Mouse (Mus musculus) left cerebral cortex, postnatal 14 days (tissue): ENCODE measurements at regions not wholly inside any gene's neighbourhood (a gene's known extent, or its start where the extent isn't known, plus 50 kb on each side); places are given as distances from the start of the nearest gene placed in this dataset.
A peak's percentile ranks its signal among the peaks of the same experiment; 100 is the strongest.

ENCODE experiments used
- DNase-seq, 2 experiments: peaks; one replicate each; pipeline ENCODE4 v3.0.0; 2021 to 2022; ENCODE audit warnings: low spot score in 2 of 2, mixed read lengths in 1 of 2
- intact Hi-C: fragments of 180-260 bp; cut with DNase I; formaldehyde crosslinking; loops from one replicate; pipeline ENCODE4 v1.15.1; 2025

DNA sequence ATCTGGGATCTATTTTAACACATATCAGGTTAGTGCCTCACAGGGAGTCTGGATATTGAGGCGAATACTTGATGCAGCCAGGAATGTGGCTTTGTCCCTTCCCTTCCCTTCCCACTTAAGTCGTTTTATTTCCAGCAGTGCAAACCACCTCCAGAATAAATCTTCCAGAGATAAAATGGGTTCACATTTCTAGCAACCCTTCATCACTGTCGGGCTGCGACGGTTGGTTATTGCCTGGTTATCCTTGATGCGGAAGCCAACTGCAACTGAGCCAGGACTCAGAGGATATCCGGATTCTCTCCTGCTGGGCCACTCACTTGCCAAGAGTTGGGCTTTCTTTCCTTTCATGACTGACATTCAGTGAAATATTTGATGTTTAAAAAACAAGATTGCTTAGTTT lies 111.0 kb upstream of the Psmd7 start:
- DNase-seq: no peak
- intact Hi-C loops: no loop called here

DNA sequence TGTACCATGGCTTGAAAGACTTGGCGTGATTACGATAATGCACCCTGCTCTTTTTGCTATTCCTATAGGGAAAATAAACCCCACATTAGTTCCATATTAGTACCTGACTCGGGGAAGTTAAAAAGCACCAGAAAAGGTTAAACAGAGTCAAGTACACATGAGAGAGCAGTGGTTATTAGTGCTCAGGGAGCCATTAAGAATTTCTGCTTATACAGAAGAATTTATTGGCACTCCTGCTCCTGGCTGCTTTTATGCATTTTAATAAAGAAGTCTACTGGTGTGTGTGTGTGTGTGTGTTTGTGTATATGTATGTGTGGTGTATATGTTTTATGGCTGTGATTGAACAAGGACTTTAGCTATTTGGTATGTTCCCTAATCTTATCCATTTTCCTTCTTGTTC lies 111.5 kb upstream of the Psmd7 start:
- intact Hi-C loops: no loop called here
- DNase-seq: no peak

GRCm38 (mm10) chr8:107715901-107716300 lies 127.6 kb upstream of the Psmd7 start:
- intact Hi-C loops: no loop called here
- no peak for DNase-seq

GRCm38 (mm10) chr8:107717856-107718255 lies 129.6 kb upstream of the Psmd7 start:
- intact Hi-C loops: no loop called here
- DNase-seq: no peak

- DNase-seq: no peak
- intact Hi-C loops: no loop called here
Measured at GRCm38 (mm10) chr8:107719656-107720055, 131.4 kb upstream of the Psmd7 start.

DNA sequence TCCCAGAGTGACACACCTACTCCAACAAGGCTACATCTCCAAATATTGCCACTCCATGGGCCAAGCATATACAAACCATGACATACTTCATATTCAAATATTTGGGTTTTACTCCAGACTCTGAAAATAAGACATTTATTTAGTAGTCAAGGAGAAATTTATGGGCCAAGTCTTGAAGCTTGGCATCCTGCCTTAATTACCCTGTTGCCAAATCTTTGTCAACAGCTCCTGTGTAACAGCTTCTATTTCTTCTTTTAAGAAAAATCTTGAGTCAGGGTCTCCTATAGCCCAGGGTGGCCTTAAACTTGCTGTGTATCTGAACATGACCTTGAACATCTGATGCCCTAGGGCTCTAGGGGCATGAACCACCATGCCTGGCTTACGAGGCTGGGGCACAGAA lies 138.5 kb upstream of the Psmd7 start:
- DNase-seq: no peak
- intact Hi-C loops: no loop called here

DNA sequence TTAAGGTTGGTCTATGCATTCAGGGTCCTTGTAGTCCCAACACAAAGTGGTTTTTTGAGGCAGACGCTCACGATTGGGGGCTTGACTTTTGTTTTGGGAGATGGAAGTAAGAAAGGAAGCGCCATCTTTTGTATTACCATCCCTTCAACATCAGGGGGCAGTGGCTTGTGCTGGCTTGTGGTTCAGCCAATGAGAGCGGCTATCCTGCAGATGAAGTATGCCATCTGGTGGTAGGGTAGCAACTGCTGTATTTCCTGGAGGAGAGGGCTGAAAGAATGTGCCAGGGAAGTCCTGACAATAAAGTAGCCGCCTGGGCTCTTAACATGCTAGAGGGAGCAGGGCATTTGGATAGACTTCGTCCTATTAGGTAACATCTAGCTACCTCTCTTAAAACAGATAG lies 139.0 kb upstream of the Psmd7 start:
- DNase-seq: no peak
- intact Hi-C loops: no loop called here

GRCm38 (mm10) chr8:107739091-107739490 lies 150.8 kb upstream of the Psmd7 start:
- no peak for DNase-seq
- intact Hi-C loops: no loop called here

DNA sequence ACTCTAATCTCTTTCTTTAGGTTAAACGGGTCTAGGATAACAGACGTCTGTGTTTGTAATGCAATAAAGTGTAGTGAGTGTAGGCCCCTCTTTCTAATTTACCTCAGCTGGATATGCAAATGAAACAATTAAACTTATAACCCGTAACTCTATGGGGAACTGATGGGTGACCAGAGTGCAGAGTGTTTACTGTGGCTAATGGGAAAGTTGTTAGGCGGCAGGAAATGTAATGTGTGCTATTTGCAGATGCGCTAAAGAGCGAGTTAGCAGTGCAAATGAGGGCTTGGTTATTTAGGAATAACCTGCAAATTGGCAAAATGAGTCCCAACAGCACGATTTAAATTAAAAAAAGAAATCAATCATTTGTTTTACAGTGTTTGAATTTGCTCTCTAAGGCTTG lies 168.8 kb upstream of the Psmd7 start:
- intact Hi-C loops: no loop called here
- no peak for DNase-seq

DNA sequence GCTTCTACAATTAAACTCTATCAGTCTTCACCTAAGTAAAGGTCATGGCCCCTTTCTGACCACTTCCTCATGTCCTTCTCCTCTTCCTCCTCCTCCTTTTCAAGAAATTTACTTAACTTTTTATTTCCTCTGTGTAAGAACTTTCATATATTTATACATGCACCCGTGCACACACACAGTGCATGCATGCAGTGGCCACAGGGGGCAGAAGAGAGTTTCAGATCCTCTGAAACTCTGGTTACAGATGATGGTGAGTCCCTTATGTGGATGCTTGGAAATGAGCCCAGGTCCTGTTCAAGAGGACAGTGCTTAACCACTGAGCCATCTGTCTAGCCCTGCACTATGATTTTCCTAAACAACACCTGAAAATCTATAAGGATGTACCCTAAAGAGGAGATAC lies 170.4 kb upstream of the Psmd7 start:
- intact Hi-C loops: no loop called here
- no peak for DNase-seq

GRCm38 (mm10) chr8:107776906-107777305 lies 165.5 kb upstream of the Zfhx3 start:
- no peak for DNase-seq
- intact Hi-C loops: no loop called here

GRCm38 (mm10) chr8:107785771-107786170 lies 156.7 kb upstream of the Zfhx3 start:
- intact Hi-C loops: no loop called here

GRCm38 (mm10) chr8:107792286-107792685 lies 150.2 kb upstream of the Zfhx3 start:
- no peak for DNase-seq
- intact Hi-C loops: no loop called here

More at GRCm38 (mm10) chr8:107785771-107786170, 156.7 kb upstream of the Zfhx3 start:
- no peak for DNase-seq

DNA sequence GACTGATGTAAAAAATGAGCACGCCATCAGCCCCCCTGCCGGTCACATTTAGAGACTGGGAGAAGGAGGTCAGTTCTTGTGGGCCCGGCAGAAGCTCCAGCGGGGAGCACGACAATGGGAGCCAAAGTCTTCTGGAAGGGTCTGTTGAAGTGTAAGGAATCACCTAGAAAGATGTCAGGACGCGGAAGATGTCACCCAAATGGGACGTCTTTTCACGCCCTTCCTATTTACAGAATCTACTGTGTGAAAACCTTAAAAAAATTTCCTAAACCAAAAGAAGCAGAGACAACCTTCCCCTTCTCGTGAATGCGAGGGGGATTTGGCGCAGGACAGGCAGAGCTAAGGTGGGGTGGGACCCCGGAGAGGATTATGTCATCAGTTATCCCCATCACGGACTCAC lies 127.5 kb upstream of the Zfhx3 start:
- intact Hi-C loops: loop anchor here (5.0 to 10.0 kb wide), 2 partner anchors 1600 to 1722 kb away; no protein-coding TSS in a partner anchor
- no peak for DNase-seq

GRCm38 (mm10) chr8:107815775-107816174 lies 126.7 kb upstream of the Zfhx3 start:
- intact Hi-C loops: loop anchor here (5.0 to 10.0 kb wide), 2 partner anchors 1599 to 1722 kb away; no protein-coding TSS in a partner anchor
- DNase-seq: peak in 1 of 2 experiments; percentile 9

- intact Hi-C loops: loop anchor here (5.0 to 10.0 kb wide), 2 partner anchors 1597 to 1720 kb away; no protein-coding TSS in a partner anchor
- DNase-seq: no peak
Measured at GRCm38 (mm10) chr8:107817796-107818195, 124.6 kb upstream of the Zfhx3 start.

- no peak for DNase-seq
- intact Hi-C loops: no loop called here
Measured at GRCm38 (mm10) chr8:107820174-107820760, 122.2 kb upstream of the Zfhx3 start.

- no peak for DNase-seq
- intact Hi-C loops: no loop called here
Measured at GRCm38 (mm10) chr8:107821522-107821921, 120.9 kb upstream of the Zfhx3 start.

DNA sequence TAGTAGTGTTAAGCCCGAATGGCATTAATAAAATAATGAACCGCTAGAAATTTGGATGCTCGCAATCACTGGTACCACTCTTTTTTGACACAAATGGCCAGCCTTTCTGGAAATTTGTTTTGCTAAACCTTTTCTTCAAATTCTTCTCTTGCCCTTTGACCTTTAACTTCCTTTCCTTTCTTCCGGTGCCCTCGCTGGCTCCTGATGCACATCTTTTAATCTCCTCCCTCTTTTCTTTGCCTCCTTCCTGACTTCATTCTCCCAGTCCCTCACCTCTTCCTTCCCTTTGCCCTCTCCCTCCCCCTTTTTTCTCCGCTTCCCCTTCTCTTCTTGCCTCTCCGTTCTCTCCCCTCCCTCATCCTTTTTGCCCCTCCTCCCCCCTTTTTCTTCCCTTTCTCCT lies 118.3 kb upstream of the Zfhx3 start:
- DNase-seq: no peak
- intact Hi-C loops: no loop called here

DNA sequence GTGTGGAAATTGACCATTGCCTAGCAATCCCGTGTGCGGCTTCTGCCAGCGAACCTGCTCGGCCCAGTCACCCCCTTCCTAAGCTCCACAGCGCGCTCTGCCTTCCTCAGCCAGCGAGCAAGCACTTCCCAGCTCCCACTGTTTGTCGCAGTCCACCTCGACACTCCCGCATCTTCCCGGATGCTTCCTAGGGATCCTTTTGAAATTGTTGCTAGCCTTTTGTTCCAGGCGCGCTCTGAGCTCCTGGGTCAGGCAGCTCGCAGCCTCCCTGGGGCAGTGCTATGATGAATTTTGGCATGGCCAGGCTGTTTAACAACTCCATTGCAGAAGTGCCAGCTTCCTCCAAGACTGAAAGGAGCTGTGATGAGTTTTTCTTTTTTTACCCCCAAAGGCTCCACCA lies 117.8 kb upstream of the Zfhx3 start:
- intact Hi-C loops: no loop called here
- DNase-seq: peak in 1 of 2 experiments; percentile 12

DNA sequence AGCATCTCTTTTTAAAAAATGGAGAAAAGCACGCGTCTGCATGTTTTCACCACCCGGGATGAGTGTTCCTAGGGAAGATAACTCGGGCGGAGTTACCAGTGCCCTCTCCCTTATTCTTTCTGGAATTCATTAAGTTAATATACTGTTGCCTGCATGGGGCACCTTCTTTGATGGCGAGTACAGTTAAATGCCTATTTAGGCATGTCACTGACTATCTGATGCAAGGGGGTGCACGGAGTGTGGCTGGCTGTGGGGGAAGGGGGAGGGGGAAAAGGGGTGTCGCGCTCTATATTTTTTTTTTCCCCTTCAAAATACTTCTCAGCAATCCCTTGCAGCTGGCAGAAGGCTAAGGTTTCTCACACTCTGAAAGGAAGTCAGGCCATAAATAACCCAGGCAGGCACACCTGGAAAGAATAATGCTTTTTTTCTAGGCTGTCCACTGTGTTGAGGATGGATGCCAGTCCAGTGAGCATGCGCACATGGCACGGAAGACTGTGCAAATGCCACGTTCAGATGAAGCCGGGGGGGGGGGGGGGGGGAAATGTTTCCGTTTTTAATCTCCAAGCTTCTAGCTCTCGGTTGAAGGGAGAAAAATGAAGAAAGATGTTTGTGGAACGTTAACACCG lies 114.8 kb upstream of the Zfhx3 start:
- intact Hi-C loops: no loop called here
- no peak for DNase-seq
